Mouse (Mus musculus) CH12.LX (cell line): Measurements from ENCODE around the gene Clec1b. TPM values are rescaled to one million over a fixed set of nuclear protein-coding genes. Genes with fewer than 3 reads are reported as not detected.

ENCODE experiments used
- DNase-seq: peaks from one replicate; pipeline ENCODE4 v3.0.0-alpha.2; 2013; ENCODE audit errors: extremely low read depth
- H3K27ac ChIP-seq: 2 replicates; pipeline ENCODE4 v1.5.1; 2012; ENCODE audit warnings: low read depth, mild to moderate bottlenecking, control low read depth, moderate library complexity; ENCODE audit not compliant: insufficient read depth
- H3K27me3 ChIP-seq: replicated peaks from 2 replicates; pipeline ENCODE3; 2012; ENCODE audit warnings: inconsistent platforms
- H3K36me3 ChIP-seq, 2 experiments: replicated peaks in 1 of 2; 2 replicates each; pipeline versions ENCODE3 to v1.6.1; 2012; ENCODE audit warnings: inconsistent platforms in 1 of 2, low read length in 1 of 2, mild to moderate bottlenecking in 1 of 2, mixed read lengths in 1 of 2, moderate library complexity in 1 of 2; ENCODE audit not compliant: control insufficient read depth in 1 of 2, insufficient read depth in 1 of 2
- H3K4me1 ChIP-seq, 2 experiments: 2 replicates each; pipeline ENCODE4 v1.6.1; 2012; ENCODE audit warnings: inconsistent platforms in 1 of 2, moderate library complexity in 1 of 2; ENCODE audit not compliant: insufficient read depth in 2 of 2, control insufficient read depth in 1 of 2
- H3K4me2 ChIP-seq: 2 replicates; pipeline ENCODE4 v1.6.1; 2012; ENCODE audit warnings: low read depth, mild to moderate bottlenecking, control low read depth; ENCODE audit not compliant: poor library complexity, insufficient read depth, severe bottlenecking
- H3K4me3 ChIP-seq, 3 experiments: fragments of 150-350 bp in 1 of 3; sonication (generic) in 1 of 3; replicated peaks in 1 of 3; 2 replicates each; pipeline versions ENCODE3 to v1.5.1; 2011 to 2012; ENCODE audit warnings: low read depth in 2 of 3, low read length in 2 of 3, mild to moderate bottlenecking in 2 of 3, moderate library complexity in 2 of 3, control low read depth in 1 of 3, improper control_type of control experiment in 1 of 3, inconsistent platforms in 1 of 3, mixed read lengths in 1 of 3; ENCODE audit not compliant: poor library complexity in 1 of 3
- H3K79me2 ChIP-seq: replicated peaks from 2 replicates; pipeline ENCODE4 v1.6.1; 2012; ENCODE audit warnings: mild to moderate bottlenecking, moderate library complexity; ENCODE audit not compliant: control insufficient read depth, poor library complexity, insufficient read depth, severe bottlenecking; ENCODE audit errors: extremely low read depth
- H3K9ac ChIP-seq: 2 replicates; pipeline ENCODE4 v1.6.1; 2012; ENCODE audit warnings: low read depth, mild to moderate bottlenecking, control low read depth, moderate library complexity; ENCODE audit not compliant: insufficient read depth
- H3K9me3 ChIP-seq: replicated peaks from 2 replicates; pipeline ENCODE3; 2012; ENCODE audit warnings: low read length, inconsistent platforms, mixed read lengths
- BHLHE40 ChIP-seq: IDR thresholded peaks from 2 replicates; pipeline ENCODE4 v1.6.1; 2011; ENCODE audit warnings: mild to moderate bottlenecking, low read depth, low read length, improper control_type of control experiment
- CHD1 ChIP-seq: IDR thresholded peaks from 2 replicates; pipeline ENCODE4 v1.6.1; 2012; ENCODE audit warnings: low read depth, low read length, improper control_type of control experiment, inconsistent platforms
- ELF1 ChIP-seq: IDR thresholded peaks from 2 replicates; pipeline ENCODE4 v1.6.1; 2014; ENCODE audit warnings: low read depth, mild to moderate bottlenecking, inconsistent platforms, low read length, improper control_type of control experiment
- EP300 ChIP-seq: IDR thresholded peaks from 2 replicates; pipeline ENCODE4 v1.6.1; 2011; ENCODE audit warnings: low read length, improper control_type of control experiment
- ETS1 ChIP-seq: conservative IDR thresholded peaks from 2 replicates; pipeline ENCODE4 v1.6.1; 2012; ENCODE audit warnings: low read depth, mild to moderate bottlenecking, inconsistent platforms, low read length, improper control_type of control experiment, moderate library complexity
- GABPA ChIP-seq: IDR thresholded peaks from 2 replicates; pipeline ENCODE4 v1.6.1; 2012; ENCODE audit warnings: low read depth, low read length, improper control_type of control experiment, inconsistent platforms; ENCODE audit not compliant: insufficient replicate concordance
- IRF4 ChIP-seq: IDR thresholded peaks from 2 replicates; pipeline ENCODE4 v1.6.1; 2014; ENCODE audit warnings: low read depth, mild to moderate bottlenecking, inconsistent platforms, low read length, improper control_type of control experiment
- JUN ChIP-seq: IDR thresholded peaks from 2 replicates; pipeline ENCODE4 v1.6.1; 2011; ENCODE audit warnings: low read depth, mild to moderate bottlenecking, low read length, improper control_type of control experiment, moderate library complexity; ENCODE audit not compliant: insufficient read depth
- JUND ChIP-seq: conservative IDR thresholded peaks from 2 replicates; pipeline ENCODE4 v1.6.1; 2011; ENCODE audit warnings: low read depth, low read length, improper control_type of control experiment
- MAFK ChIP-seq: IDR thresholded peaks from 2 replicates; pipeline ENCODE4 v1.6.1; 2011; ENCODE audit warnings: low read length, improper control_type of control experiment; ENCODE audit not compliant: insufficient replicate concordance
- MEF2A ChIP-seq: IDR thresholded peaks from 2 replicates; pipeline ENCODE4 v1.6.1; 2014; ENCODE audit warnings: low read depth, mild to moderate bottlenecking, inconsistent platforms, low read length, improper control_type of control experiment, borderline replicate concordance
- NRF1 ChIP-seq: IDR thresholded peaks from 2 replicates; pipeline ENCODE4 v1.6.1; 2014; ENCODE audit warnings: low read depth, mild to moderate bottlenecking, inconsistent platforms, low read length, improper control_type of control experiment, moderate library complexity
- PAX5 ChIP-seq: IDR thresholded peaks from 2 replicates; pipeline ENCODE4 v1.6.1; 2012; ENCODE audit warnings: low read length, inconsistent platforms, mixed read lengths
- POLR2A ChIP-seq: IDR thresholded peaks from 2 replicates; pipeline ENCODE4 v1.6.1; 2011; ENCODE audit warnings: low read depth, mild to moderate bottlenecking, improper control_type of control experiment, low read length
- RAD21 ChIP-seq: IDR thresholded peaks from 2 replicates; pipeline ENCODE4 v1.6.1; 2011; ENCODE audit warnings: low read depth, mild to moderate bottlenecking, low read length, improper control_type of control experiment, moderate library complexity
- RCOR1 ChIP-seq: conservative IDR thresholded peaks from 2 replicates; pipeline ENCODE4 v1.6.1; 2012; ENCODE audit warnings: low read depth, mild to moderate bottlenecking, inconsistent platforms, low read length, improper control_type of control experiment
- SIN3A ChIP-seq: IDR thresholded peaks from 2 replicates; pipeline ENCODE4 v1.6.1; 2012; ENCODE audit warnings: low read length, improper control_type of control experiment, inconsistent platforms
- SMC3 ChIP-seq: IDR thresholded peaks from 2 replicates; pipeline ENCODE4 v1.6.1; 2011; ENCODE audit warnings: low read depth, low read length, improper control_type of control experiment
- TCF12 ChIP-seq: IDR thresholded peaks from 2 replicates; pipeline ENCODE4 v1.6.1; 2014; ENCODE audit warnings: low read depth, mild to moderate bottlenecking, inconsistent platforms, low read length, improper control_type of control experiment
- UBTF ChIP-seq: IDR thresholded peaks from 2 replicates; pipeline ENCODE4 v1.6.1; 2012; ENCODE audit warnings: low read depth, mild to moderate bottlenecking, inconsistent platforms, low read length, improper control_type of control experiment, moderate library complexity
- USF1 ChIP-seq: IDR thresholded peaks from 2 replicates; pipeline ENCODE4 v1.6.1; 2014; ENCODE audit warnings: low read depth, mild to moderate bottlenecking, inconsistent platforms, low read length, improper control_type of control experiment
- USF2 ChIP-seq: conservative IDR thresholded peaks from 2 replicates; pipeline ENCODE4 v1.6.1; 2011; ENCODE audit warnings: low read depth, low read length, improper control_type of control experiment
- ZKSCAN1 ChIP-seq: IDR thresholded peaks from 2 replicates; pipeline ENCODE4 v1.6.1; 2012; ENCODE audit warnings: low read depth, inconsistent platforms, low read length, improper control_type of control experiment, borderline replicate concordance
- dilution Hi-C: fragments of 300-500 bp; cut with MboI; formaldehyde crosslinking; loops from 2 replicates; pipeline ENCODE4 v1.14.3; 2020; ENCODE audit warnings: low sequenced_read_pairs; ENCODE audit not compliant: extremely low pct_unique_long_range_greater_than_20kb, extremely low pct_ligation_motif_present
- in situ Hi-C: fragments of 300-500 bp; cut with MboI; formaldehyde crosslinking; loops from 3 replicates; pipeline ENCODE4 v1.14.3; 2019; ENCODE audit warnings: low sequenced_read_pairs, low pct_ligation_motif_present, low pct_unique_long_range_greater_than_20kb, mixed read lengths
- polyA plus RNA-seq: library from polyadenylated mRNA; unstranded; fragments of >175 nt; gene quantifications from 2 replicates; pipeline ENCODE4 v1.2.1, GENCODE M21; 2012; ENCODE audit warnings: low read depth; ENCODE audit not compliant: insufficient read length
- total RNA-seq, 2 experiments: library from RNA; depleted of rRNA; stranded (reverse); fragments of 300-350 nt in 1 of 2; fragments of >200 nt in 1 of 2; gene quantifications; 2 replicates each; pipeline ENCODE4 v1.2.3; 2012 to 2014

The Clec1b gene
- total and polyA plus RNA-seq, 3 experiments = not detected

DNA sequence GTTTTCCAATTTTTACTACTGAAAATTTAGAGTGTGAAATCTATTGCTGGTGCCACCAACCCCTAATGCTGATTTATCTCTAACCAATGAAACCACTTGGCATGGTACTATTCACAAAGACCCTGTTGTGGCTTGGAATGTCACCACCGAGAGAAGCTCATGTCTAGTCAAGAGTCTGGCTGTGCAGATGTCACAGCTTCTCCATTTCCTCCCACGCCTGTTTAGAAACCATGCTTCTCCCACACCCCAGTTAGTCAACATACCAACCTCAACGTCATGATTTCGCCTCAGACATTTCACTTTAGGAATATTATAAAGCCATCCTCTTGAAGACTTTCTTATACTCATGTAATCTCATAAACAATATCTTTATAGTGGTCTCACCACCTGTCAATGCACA lies 30.2 kb downstream of the Clec1b start:
- Histone ChIP-seq H3K4me3 (no peak overlapping the region), H3K27me3 (no peaks in the 10 kb centered on the region), H3K9ac (no peak overlapping the region), H3K36me3 (no peaks in the 10 kb centered on the region), H3K27ac (no peak overlapping the region), H3K4me1 (peaks cover 0 to 5% of the 10 kb centered on the region in 2 experiments; a peak in 1 of 4 replicates), H3K79me2 (no peaks in the 10 kb centered on the region), H3K4me2 (no peak overlapping the region), H3K9me3 (no peaks in the 10 kb centered on the region)
- dilution Hi-C loops = no loop called here
- in situ Hi-C loops = no loop called here
- DNase-seq = no peak
- TF ChIP-seq NRF1 (no peak), MAFK (no peak), JUN (no peak), BHLHE40 (no peak), SMC3 (no peak), USF2 (no peak), UBTF (no peak), RAD21 (no peak), EP300 (no peak), POLR2A (no peak), PAX5 (no peak), ZKSCAN1 (no peak), GABPA (no peak), IRF4 (no peak)

DNA sequence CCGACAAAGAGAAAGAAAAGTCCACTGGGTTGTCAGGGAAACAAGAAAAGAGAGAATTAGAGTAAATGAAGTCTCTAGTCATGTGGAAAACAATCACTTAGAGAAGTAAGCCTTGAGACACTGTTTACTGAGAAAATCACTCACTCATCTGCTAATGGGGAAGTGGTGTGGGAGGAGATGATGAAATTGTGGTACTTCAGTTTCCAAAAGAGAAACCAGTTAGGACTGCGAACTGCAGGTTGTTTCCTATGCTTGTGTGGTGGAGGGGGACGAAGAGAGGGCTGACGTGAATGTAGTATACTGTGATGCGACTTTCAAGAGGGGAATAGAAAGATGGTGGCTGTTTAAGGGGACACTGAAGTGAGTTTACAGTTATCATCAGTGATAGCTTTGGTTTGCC lies 37.1 kb downstream of the Clec1b start:
- Histone ChIP-seq H3K27me3 (no peaks in the 10 kb centered on the region), H3K27ac (no peak overlapping the region; the same call in 1 of the 2 replicates), H3K9ac (peak overlapping the region; percentile 8; the same call in 1 of the 2 replicates), H3K4me2 (0 out of 2 replicates have a peak overlapping the region, but pooled peaks have one; percentile 29), H3K79me2 (no peaks in the 10 kb centered on the region), H3K4me3 (no peak overlapping the region), H3K36me3 (no peaks in the 10 kb centered on the region), H3K4me1 (peaks cover 0 to 13% of the 10 kb centered on the region in 2 experiments; a peak in 2 of 4 replicates), H3K9me3 (no peaks in the 10 kb centered on the region)
- dilution Hi-C loops = no loop called here
- in situ Hi-C loops = no loop called here
- DNase-seq = peak; percentile 84
- TF ChIP-seq CHD1 = no peak
- TF ChIP-seq BHLHE40 = peak; percentile 53; the same call in 1 of the 2 replicates
- TF ChIP-seq JUND = 0 out of 2 replicates have a peak, but pooled peaks have one; percentile 5
- peak; percentile 67; the same call in 1 of the 2 replicates for TF ChIP-seq MEF2A
- peak; percentile 80 for TF ChIP-seq EP300
- no peak for TF ChIP-seq NRF1
- no peak for TF ChIP-seq RAD21
- 0 out of 2 replicates have a peak, but pooled peaks have one; percentile 23 for TF ChIP-seq RCOR1
- TF ChIP-seq IRF4 = peak; percentile 70; the same call in 1 of the 2 replicates
- TF ChIP-seq ELF1 = peak; percentile 44
- peak; percentile 73 for TF ChIP-seq ETS1
- no peak for TF ChIP-seq USF1
- 0 out of 2 replicates have a peak, but pooled peaks have one; percentile 34 for TF ChIP-seq TCF12
- no peak for TF ChIP-seq SIN3A
